Mouse (Mus musculus): ENCODE measurements at regions not wholly inside any gene's neighbourhood (a gene's known extent, or its start where the extent isn't known, plus 50 kb on each side); places are given as distances from the start of the nearest gene placed in this dataset.

DNA sequence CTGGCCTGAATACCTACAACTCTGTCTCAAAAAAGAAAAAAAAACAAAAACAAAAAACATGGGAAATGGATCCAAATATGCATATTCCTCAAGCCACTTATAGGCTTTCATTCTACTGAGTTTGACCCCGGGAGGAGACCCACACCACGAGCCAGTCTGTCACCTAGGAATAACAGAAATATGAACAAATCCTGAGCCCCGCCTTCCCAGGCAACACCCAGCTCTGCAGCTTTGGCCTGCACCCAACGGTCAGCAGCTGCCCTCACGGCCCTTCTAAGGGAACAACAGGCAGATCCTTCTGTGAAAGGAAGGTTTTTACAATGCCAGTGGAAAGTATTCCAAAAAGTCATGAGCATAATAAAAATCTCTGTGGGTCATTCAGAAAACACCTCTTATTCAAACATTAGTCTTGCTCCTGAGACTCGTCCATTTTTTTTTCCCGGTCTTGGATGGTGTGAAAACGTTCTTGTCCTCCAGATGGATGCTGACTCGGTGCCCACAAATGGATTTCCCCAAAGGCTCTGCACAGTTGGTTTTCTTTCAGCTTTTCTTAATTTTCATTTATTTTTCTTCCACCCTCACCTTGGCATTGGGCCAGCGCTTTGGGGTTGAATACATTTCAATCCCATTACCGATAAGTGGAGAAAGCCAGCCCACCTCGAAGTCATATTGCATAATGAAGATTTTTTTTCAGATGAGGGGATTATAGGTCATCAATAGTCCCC, 130.6 kb upstream of the Ptprt start:
- TF ChIP-seq CTCF (IDR thresholded peaks at IDR 0.05; ENCODE audit: extremely low read depth, insufficient read depth, low read length): no peak
- no peak for TF ChIP-seq POLR2A (IDR thresholded peaks at IDR 0.05; ENCODE audit: extremely low read depth, insufficient read depth, low read length)

Measured in cortical plate, adult 2 months (tissue).